8 mouse cellular contexts compared by ENCODE assay signal in the genomic region with DNA sequence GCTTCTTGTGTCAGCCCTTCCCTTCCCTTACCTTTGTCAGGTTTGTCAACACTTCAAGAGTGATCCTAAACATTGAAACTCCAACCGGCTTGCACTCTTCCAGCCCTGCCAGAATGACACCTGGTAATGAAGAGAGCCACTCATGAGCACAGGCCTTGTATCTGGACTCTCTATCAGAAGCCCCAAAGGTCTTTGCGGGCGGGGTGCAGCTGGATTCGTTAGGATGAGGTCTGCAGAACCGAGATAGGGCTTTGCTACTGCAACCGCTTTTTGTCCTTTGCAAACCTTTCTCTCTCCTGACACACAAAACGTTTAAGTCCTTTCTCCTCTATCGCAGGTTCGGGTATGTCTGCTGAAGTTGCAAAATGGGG. TPM values are rescaled to one million over a fixed set of nuclear protein-coding genes. Genes with fewer than 3 reads are reported as not detected.
DNase-seq lines count a peak whose midpoint lies in the region; ATAC-seq and TF ChIP-seq lines count a peak whose summit lies in the region.

Gene Slc40a1 (minus strand): TSS at position 131 of the 371 bp plus-strand sequence.

- H3K4me2 ChIP-seq in liver, embryonic 16.5 days (ENCODE audit: low read depth, low read length), result peak within 1 kb of the TSS; percentile 88
- peak within 1 kb of the TSS; percentile 86 for H3K4me2 ChIP-seq in stomach, postnatal 0 days (replicated peaks; ENCODE audit: low read depth)

- H3K27ac ChIP-seq in liver, embryonic 16.5 days (ENCODE audit: low read length), result peak within 1 kb of the TSS; percentile 90
- peak within 1 kb of the TSS; percentile 75 for H3K27ac ChIP-seq in stomach, postnatal 0 days (replicated peaks)

- H3K27me3 ChIP-seq in C2C12 (ENCODE audit: control insufficient read depth, insufficient read depth, insufficient read length), result no peaks in the 10 kb centered on the region
- no peaks in the 10 kb centered on the region for H3K27me3 ChIP-seq in liver, embryonic 16.5 days (ENCODE audit: control insufficient read depth, insufficient read depth, low read depth, low read length)
- no peaks in the 10 kb centered on the region for H3K27me3 ChIP-seq in stomach, postnatal 0 days (ENCODE audit: control insufficient read depth, insufficient read depth, low read length)

- H3K36me3 ChIP-seq in C2C12 (ENCODE audit: control insufficient read depth, insufficient read depth), result no peaks in the 10 kb centered on the region
- no peaks in the 10 kb centered on the region; the same call in 1 of the 2 replicates for H3K36me3 ChIP-seq in liver, embryonic 16.5 days (ENCODE audit: control insufficient read depth, insufficient read depth)
- H3K36me3 ChIP-seq in stomach, postnatal 0 days (ENCODE audit: control insufficient read depth, insufficient read depth, low read length), result no peaks in the 10 kb centered on the region

- H3K4me3 ChIP-seq in C2C12 (ENCODE audit: insufficient read depth, poor library complexity, severe bottlenecking), result peak within 1 kb of the TSS; percentile 34
- peak within 1 kb of the TSS; percentile 85 for H3K4me3 ChIP-seq in liver, embryonic 16.5 days (ENCODE audit: low read depth, low read length)
- peak within 1 kb of the TSS; percentile 65 for H3K4me3 ChIP-seq in stomach, postnatal 0 days (ENCODE audit: low read depth, low read length)

- peak within 1 kb of the TSS; percentile 88 for H3K9ac ChIP-seq in liver, embryonic 16.5 days (ENCODE audit: low read depth, low read length)
- H3K9ac ChIP-seq in stomach, postnatal 0 days (ENCODE audit: low read length), result peak within 1 kb of the TSS; percentile 57

- WGBS in liver, embryonic 16.5 days (ENCODE audit: insufficient replicate concordance), result 6% methylated on average over 9 of the region's 9 CpGs
- 48% methylated on average over 9 of the region's 9 CpGs for WGBS in stomach, postnatal 0 days

- peaks cover 19% of the 10 kb centered on the region for H3K4me1 ChIP-seq in liver, embryonic 16.5 days (ENCODE audit: control insufficient read depth, low read depth, low read length)
- H3K4me1 ChIP-seq in stomach, postnatal 0 days (replicated peaks; ENCODE audit: control insufficient read depth, insufficient read depth), result no peaks in the 10 kb centered on the region

- no peaks in the 10 kb centered on the region for H3K79me3 ChIP-seq in C2C12 (ENCODE audit: low read depth)

- H3ac ChIP-seq in C2C12 (ENCODE audit: control insufficient read depth, insufficient read length, low read depth), result no peak within 1 kb of the TSS

- no peak for TF ChIP-seq CTCF in C2C12 (IDR thresholded peaks at IDR 0.05; ENCODE audit: control insufficient read depth, insufficient read depth, insufficient read length)
- TF ChIP-seq CTCF in stomach, postnatal 0 days (IDR thresholded peaks at IDR 0.05; ENCODE audit: low read depth), result no peak

- ATAC-seq in erythroblast, adult 5-6 weeks (replicated peaks; ENCODE audit: low FRiP score, poor library complexity, severe bottlenecking), result peak; percentile 92
- peak; percentile 12 to 34; a peak in 2 of 4 replicates for ATAC-seq in hematopoietic stem cell, adult 5-6 weeks (replicated peaks in 1 of 2; ENCODE audit: insufficient read depth in 1 of 2, low FRiP score in 2 of 2, low TSS enrichment in 1 of 2, low read depth in 1 of 2, poor library complexity in 2 of 2, severe bottlenecking in 2 of 2)
- peak; percentile 83 for ATAC-seq in liver, embryonic 16.5 days (ENCODE audit: low read depth)
- no peak; the same call in 1 of the 2 replicates for ATAC-seq in stomach, postnatal 0 days (ENCODE audit: low FRiP score, low TSS enrichment)
- no peak for ATAC-seq in inflammation-experienced regulatory T-cells, adult 6 months

- H3K9me3 ChIP-seq in liver, embryonic 16.5 days (replicated peaks; ENCODE audit: control insufficient read depth, low read length), result no peaks in the 10 kb centered on the region
- H3K9me3 ChIP-seq in stomach, postnatal 0 days (ENCODE audit: control insufficient read depth, low read length), result no peaks in the 10 kb centered on the region

- no peak for DNase-seq in adrenal gland, postnatal 25 days
- DNase-seq in adrenal gland, adult (ENCODE audit: inconsistent age in 2 of 2, low spot score in 1 of 2), result no peak
- no peak for DNase-seq in stomach, postnatal 0 days (ENCODE audit: low spot score)

- no peaks in the 10 kb centered on the region for H3K79me2 ChIP-seq in C2C12 (ENCODE audit: control insufficient read depth, insufficient read depth)

- no peak for TF ChIP-seq EP300 in stomach, postnatal 0 days (optimal IDR thresholded peaks at IDR 0.05)

TF ChIP-seq in C2C12, 6 proteins besides CTCF, POLR2A, EP300 and RAD21:
- no peak for TF ChIP-seq CEBPB (IDR thresholded peaks at IDR 0.05; ENCODE audit: low read depth)
- TF ChIP-seq FOSL1 (IDR thresholded peaks at IDR 0.05; ENCODE audit: insufficient read depth, low read length, poor library complexity, severe bottlenecking), result no peak
- TF ChIP-seq MAX (IDR thresholded peaks at IDR 0.05), result no peak
- no peak for TF ChIP-seq USF1 (IDR thresholded peaks at IDR 0.05; ENCODE audit: low read depth)
- no peak for TF ChIP-seq MYOD1 (IDR thresholded peaks at IDR 0.05; ENCODE audit: control insufficient read depth, insufficient read length, low read depth)
- TF ChIP-seq MYOG (IDR thresholded peaks at IDR 0.05; ENCODE audit: control insufficient read depth, extremely low read depth, insufficient read length), result no peak

RNA-seq across cellular contexts. Expression of gene Slc40a1, which starts in this region (rescaled TPM):
- 11.1 and 11.8 TPM in 2 replicates for total RNA-seq in adrenal gland, postnatal 25 days (2021)
- 0.94 TPM for polyA plus RNA-seq in C2C12 (2012; fragmentation: generic; extraction: Trizol)
- 91.3 and 128 TPM in 2 replicates for total RNA-seq in erythroblast, adult 5-6 weeks (2015; ENCODE audit: low replicate concordance)
- 101 and 135 TPM in 2 replicates for total RNA-seq in erythroblast, adult 5-6 weeks (2017; ENCODE audit: low replicate concordance)
- 10.5 and 36.8 TPM in 2 replicates for total RNA-seq in hematopoietic stem cell, adult 5-6 weeks (2017)
- 178 and 179 TPM in 2 replicates for polyA plus RNA-seq in liver, embryonic 16.5 days (2015; fragmentation: Nextera tagmentation; extraction: Ambion mirVana)
- 54.2 and 65.5 TPM in 2 replicates for polyA plus RNA-seq in stomach, postnatal 0 days (2015; fragmentation: Nextera tagmentation; extraction: Ambion mirVana)
- polyA plus RNA-seq in inflammation-experienced regulatory T-cells, adult 6 months (2017; shearing (Covaris generic)), result 1 to 10 TPM in 1 of 3 experiments, under 1 TPM in 2; 0.75 to 5.6 (median 0.94) TPM

Comparison
In these comparisons a context has a peak if more than half of its experiments do, and no peak if none do; other contexts are left out.
1. H3K4me3 ChIP-seq: peak in every context shown above with its lines; median percentile 85 in liver, embryonic 16.5 days; 65 in stomach, postnatal 0 days; 34 in C2C12.
2. ATAC-seq: peak in erythroblast, adult 5-6 weeks (single experiment), hematopoietic stem cell, adult 5-6 weeks (2 of 2) and liver, embryonic 16.5 days (single experiment); none in stomach, postnatal 0 days (single experiment) and inflammation-experienced regulatory T-cells, adult 6 months (single experiment).